Mouse (Mus musculus): Measurements from ENCODE around the gene Heatr5a. TPM values are rescaled to one million over a fixed set of nuclear protein-coding genes. Genes with fewer than 3 reads are reported as not detected.

Heatr5a gene
- polyA plus RNA-seq, 1 experiment from 2014 or later = 5.5 TPM

DNA sequence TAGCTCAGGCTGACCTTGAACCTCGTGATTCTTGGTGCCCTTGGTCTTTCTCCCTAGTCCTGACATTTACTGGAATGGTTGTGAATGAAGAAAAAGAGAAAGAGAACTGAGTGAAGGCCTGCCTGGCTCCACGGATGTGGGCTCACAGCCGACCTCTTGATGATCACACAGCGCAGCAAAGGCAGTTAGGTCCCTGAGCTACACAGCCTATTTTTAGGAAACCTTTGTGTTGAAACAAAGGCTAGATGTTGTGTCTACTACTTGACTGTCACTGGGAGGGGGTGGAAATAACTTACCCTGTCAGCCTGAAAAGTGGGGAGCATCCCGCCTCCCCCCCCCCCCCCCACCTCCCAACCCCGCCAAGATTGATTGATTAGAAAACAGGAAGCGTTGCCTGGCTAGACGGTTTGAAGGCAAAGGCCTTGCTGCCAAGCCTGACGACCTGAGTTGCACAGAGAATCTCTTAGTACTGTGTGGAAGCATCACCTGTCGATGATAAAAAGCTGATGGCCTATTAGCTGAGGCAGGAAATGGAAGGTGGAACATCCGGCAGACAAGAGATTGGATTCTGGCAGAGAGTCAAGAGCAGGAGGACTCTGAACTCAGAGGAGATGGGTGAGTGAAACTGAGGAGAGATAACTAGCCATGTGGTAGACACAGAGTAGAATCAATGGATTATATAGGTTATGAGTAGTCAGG, 99.5 kb downstream of the Heatr5a start:
- no peak overlapping the region for H3K4me2 ChIP-seq
- no peaks in the 10 kb centered on the region for H3K27me3 ChIP-seq
- WGBS = 36% methylated on average over 11 of the region's 11 CpGs
- no peaks in the 10 kb centered on the region for H3K4me1 ChIP-seq (replicated peaks)
- no peak overlapping the region for H3K27ac ChIP-seq (replicated peaks)
- H3K4me3 ChIP-seq = no peak overlapping the region
- no peaks in the 10 kb centered on the region for H3K9me3 ChIP-seq
- H3K9ac ChIP-seq = no peak overlapping the region
- ATAC-seq (ENCODE audit: low read depth) = no peak
- no peaks in the 10 kb centered on the region for H3K36me3 ChIP-seq

DNA sequence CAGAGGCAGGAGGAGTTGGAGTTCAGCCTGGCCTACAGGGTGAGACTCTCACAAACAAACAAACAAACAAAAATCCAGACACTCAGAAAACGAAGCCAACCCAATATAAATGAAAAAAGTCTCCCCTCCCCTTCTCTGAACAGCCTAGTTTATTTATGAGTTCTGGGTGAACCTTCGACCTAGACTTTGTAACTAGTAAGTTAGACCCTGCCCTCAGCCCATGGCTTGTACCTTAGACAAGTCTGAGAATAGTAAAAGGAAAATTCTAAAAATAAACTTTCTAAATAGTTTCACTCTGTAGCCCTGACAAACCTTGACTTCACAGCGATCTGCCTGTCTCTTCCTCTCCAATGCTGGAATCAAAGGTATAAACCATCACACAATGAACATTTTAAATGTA, 101.6 kb downstream of the Heatr5a start:
- H3K4me3 ChIP-seq = no peak overlapping the region
- H3K4me1 ChIP-seq (replicated peaks) = peaks cover 13% of the 10 kb centered on the region
- H3K9me3 ChIP-seq = no peaks in the 10 kb centered on the region
- H3K36me3 ChIP-seq = no peaks in the 10 kb centered on the region
- WGBS = 80% methylated on average over 3 of the region's 3 CpGs
- H3K4me2 ChIP-seq = no peak overlapping the region
- H3K27me3 ChIP-seq = no peaks in the 10 kb centered on the region
- no peak overlapping the region for H3K9ac ChIP-seq
- no peak overlapping the region for H3K27ac ChIP-seq (replicated peaks)
- ATAC-seq (ENCODE audit: low read depth) = no peak

DNA sequence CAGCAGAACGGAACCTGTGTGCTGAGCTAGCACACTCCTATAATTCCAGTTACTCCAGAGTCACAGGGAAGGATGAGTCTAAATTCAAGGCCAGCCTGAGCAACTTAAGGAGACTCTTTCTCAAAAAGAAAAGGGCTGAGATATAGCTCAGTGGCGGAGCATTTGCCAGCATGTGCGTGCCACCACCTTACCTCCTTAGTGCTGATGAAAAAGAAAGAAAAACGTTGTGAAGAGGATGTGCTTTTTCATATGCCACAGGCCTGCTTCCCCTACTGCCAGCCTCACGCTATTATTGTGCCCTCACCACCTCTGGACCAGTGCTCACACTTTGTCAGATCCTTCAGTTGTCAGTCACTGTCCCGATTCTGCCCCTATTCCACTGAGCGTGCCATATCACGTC, 104.0 kb downstream of the Heatr5a start:
- Histone ChIP-seq H3K4me1 (replicated peaks) (peaks cover 13% of the 10 kb centered on the region), H3K36me3 (no peaks in the 10 kb centered on the region), H3K9ac (no peak overlapping the region), H3K27ac (replicated peaks) (no peak overlapping the region), H3K4me3 (no peak overlapping the region), H3K27me3 (no peaks in the 10 kb centered on the region), H3K4me2 (no peak overlapping the region), H3K9me3 (no peaks in the 10 kb centered on the region)
- WGBS = 74% methylated on average over 8 of the region's 8 CpGs
- ATAC-seq (ENCODE audit: low read depth) = no peak

GRCm38 (mm10) chr12:51866226-51866910, 104.8 kb downstream of the Heatr5a start:
- 70% methylated on average over 13 of the region's 13 CpGs for WGBS
- no peak; the same call in 1 of the 2 replicates for ATAC-seq (ENCODE audit: low read depth)

DNA sequence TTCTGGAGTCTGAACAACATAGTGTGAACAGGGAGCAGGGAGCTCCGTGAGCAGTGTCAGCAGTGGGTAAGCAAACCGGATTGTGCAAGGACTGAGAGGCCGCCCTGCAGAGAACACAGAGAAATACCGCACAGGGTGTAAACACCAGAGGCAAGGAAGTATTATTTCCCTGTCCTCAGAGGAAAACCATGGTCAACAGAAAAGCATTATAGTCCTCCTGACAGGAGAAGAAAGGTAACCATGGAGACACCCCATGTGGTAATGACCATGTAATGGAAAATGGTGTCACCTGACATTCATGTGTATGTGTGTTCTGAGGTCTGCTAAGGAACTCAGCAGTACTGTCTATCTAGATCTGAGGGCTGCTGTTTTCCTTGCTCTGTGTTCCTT, 105.3 kb downstream of the Heatr5a start:
- Histone ChIP-seq H3K9me3 (no peaks in the 10 kb centered on the region), H3K27ac (replicated peaks) (0 out of 2 replicates have a peak overlapping the region, but pooled peaks have one; percentile 42), H3K36me3 (no peaks in the 10 kb centered on the region), H3K4me1 (replicated peaks) (peaks cover 13% of the 10 kb centered on the region), H3K4me2 (no peak overlapping the region; the same call in 1 of the 2 replicates), H3K27me3 (no peaks in the 10 kb centered on the region), H3K4me3 (no peak overlapping the region), H3K9ac (no peak overlapping the region)
- WGBS = 23% methylated on average over 4 of the region's 4 CpGs
- ATAC-seq (ENCODE audit: low read depth) = peak; percentile 78

More at GRCm38 (mm10) chr12:51866226-51866910, 104.8 kb downstream of the Heatr5a start:
- H3K36me3 ChIP-seq = no peaks in the 10 kb centered on the region
- peaks cover 13% of the 10 kb centered on the region for H3K4me1 ChIP-seq (replicated peaks)
- H3K27ac ChIP-seq (replicated peaks) = 0 out of 2 replicates have a peak overlapping the region, but pooled peaks have one; percentile 42
- H3K27me3 ChIP-seq = no peaks in the 10 kb centered on the region
- H3K4me2 ChIP-seq = no peak overlapping the region
- no peaks in the 10 kb centered on the region for H3K9me3 ChIP-seq
- H3K9ac ChIP-seq = no peak overlapping the region
- no peak overlapping the region for H3K4me3 ChIP-seq

DNA sequence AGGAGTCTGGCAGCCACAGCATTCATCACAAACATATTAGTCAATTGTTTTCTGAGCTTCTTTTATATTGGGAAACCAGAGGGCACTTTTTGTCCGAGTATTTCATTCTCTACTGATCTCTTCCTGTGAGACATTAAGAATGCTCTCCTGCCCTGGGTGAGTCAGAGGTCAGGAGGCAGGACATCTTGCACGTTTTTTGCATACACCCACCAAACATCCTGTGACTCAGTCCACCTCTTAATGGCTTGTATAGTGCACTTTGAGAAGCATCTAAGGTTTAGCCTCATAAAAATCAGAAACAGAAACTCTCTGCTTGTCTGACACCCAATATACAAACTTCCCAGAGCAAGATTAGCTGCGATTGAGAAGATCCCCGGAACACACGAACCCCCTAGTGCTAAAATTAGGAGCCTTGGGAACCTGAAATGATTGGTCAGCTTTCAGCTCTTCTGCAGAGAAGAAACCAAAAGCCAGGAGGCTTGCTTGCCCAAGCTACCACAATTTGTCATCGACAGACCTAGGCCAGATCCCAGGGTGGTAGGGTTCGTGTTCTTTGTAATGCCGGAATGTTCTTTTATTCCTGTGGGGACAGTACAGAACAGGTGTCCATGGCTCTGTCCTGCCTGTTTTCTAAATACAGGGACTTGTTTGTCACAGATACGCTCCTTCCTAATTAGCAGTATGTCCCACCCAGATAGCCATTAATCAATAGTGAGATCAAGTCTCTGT, 105.9 kb downstream of the Heatr5a start:
- H3K4me2 ChIP-seq = no peak overlapping the region; the same call in 1 of the 2 replicates
- no peak overlapping the region for H3K4me3 ChIP-seq
- no peaks in the 10 kb centered on the region for H3K27me3 ChIP-seq
- no peaks in the 10 kb centered on the region for H3K9me3 ChIP-seq
- peak; percentile 59 for ATAC-seq (ENCODE audit: low read depth)
- H3K4me1 ChIP-seq (replicated peaks) = peaks cover 13% of the 10 kb centered on the region
- H3K9ac ChIP-seq = no peak overlapping the region
- H3K27ac ChIP-seq (replicated peaks) = no peak overlapping the region
- WGBS = 45% methylated on average over 9 of the region's 9 CpGs
- no peaks in the 10 kb centered on the region for H3K36me3 ChIP-seq

DNA sequence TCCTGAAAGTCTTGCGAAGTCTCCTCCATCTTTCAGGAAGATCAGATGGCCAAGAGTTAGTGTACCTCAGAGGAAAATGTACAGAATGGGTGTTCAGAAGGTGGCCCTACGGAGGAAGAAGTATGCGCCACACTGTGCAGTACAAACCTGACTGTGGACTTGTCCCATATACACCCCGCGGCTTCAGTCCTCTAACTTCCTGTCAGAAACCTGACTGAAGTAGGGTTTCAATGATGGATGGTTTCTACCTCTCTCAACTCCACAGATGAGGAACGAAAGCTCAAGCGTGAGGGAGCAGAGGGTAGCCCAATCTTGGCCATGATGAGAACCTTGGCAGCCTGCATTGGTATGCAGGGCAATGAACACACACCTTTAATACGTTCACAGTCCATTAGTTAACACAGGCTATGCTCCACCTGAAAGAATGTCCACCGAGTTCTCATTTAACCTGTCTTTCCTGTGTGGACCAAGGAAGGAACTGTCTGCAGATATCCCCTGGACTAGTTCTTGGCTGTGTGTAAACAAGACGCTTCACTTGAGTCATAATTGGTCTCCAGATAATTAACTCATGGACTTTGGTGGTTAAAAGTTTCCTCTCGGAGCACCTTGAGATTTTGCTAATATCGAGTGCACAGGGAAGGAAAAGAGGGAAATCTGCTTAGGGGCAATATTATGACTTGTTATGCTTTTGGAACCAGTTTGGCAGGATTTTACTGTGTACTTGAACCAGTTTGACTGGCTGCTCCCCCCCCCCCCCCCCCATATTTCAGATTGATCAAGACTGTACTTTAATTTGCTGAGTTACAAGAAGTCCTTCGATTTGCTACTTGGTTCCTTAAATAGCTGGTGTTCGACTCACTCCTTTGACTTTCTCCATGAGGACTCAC, 107.8 kb downstream of the Heatr5a start:
- Histone ChIP-seq H3K27me3 (no peaks in the 10 kb centered on the region), H3K4me3 (no peak overlapping the region), H3K9me3 (no peaks in the 10 kb centered on the region), H3K36me3 (no peaks in the 10 kb centered on the region), H3K9ac (no peak overlapping the region), H3K4me2 (no peak overlapping the region), H3K27ac (replicated peaks) (no peak overlapping the region), H3K4me1 (replicated peaks) (peaks cover 13% of the 10 kb centered on the region)
- WGBS = 92% methylated on average over 14 of the region's 14 CpGs
- ATAC-seq (ENCODE audit: low read depth) = no peak

- H3K27ac ChIP-seq (replicated peaks) = no peak overlapping the region
- no peak overlapping the region for H3K4me2 ChIP-seq
- no peaks in the 10 kb centered on the region for H3K9me3 ChIP-seq
- no peak for ATAC-seq (ENCODE audit: low read depth)
- no peaks in the 10 kb centered on the region for H3K36me3 ChIP-seq
- no peak overlapping the region for H3K9ac ChIP-seq
- H3K27me3 ChIP-seq = no peaks in the 10 kb centered on the region
- WGBS = 63% methylated on average over 13 of the region's 13 CpGs
- H3K4me1 ChIP-seq (replicated peaks) = no peaks in the 10 kb centered on the region
- no peak overlapping the region for H3K4me3 ChIP-seq
Measured at GRCm38 (mm10) chr12:51858134-51859028, 112.7 kb downstream of the Heatr5a start.

DNA sequence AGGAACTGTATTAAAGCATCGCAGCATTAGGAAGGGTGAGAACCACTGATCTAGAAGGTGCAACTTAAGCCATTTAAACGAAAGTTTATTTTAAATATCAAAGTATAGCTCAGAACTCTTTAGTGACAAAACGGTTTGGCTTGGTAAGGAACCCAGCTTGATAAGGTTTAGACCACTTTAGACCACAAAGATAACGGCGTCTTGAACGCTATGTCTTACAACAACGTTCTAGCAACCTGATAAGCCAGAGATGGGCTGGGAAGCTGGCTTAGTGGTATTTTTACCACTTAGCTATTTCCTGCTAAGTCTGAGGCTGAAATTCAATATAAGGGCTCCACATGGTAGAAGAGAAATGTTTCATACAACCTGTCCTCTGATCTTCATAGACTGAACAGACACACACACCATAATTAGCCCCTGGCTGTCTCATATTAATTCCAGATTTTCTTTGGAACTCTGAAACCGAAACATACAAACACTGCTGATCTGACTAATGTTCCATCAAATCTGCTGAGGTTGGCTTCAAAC, 114.3 kb downstream of the Heatr5a start:
- ATAC-seq (ENCODE audit: low read depth) = no peak
- Histone ChIP-seq H3K27me3 (no peaks in the 10 kb centered on the region), H3K4me1 (replicated peaks) (no peaks in the 10 kb centered on the region), H3K9me3 (no peaks in the 10 kb centered on the region), H3K4me2 (no peak overlapping the region), H3K36me3 (no peaks in the 10 kb centered on the region), H3K4me3 (no peak overlapping the region), H3K27ac (replicated peaks) (no peak overlapping the region), H3K9ac (no peak overlapping the region)
- WGBS = 91% methylated on average over 8 of the region's 8 CpGs

- H3K4me3 ChIP-seq = no peak overlapping the region
- WGBS = 91% methylated on average over 2 of the region's 2 CpGs
- H3K36me3 ChIP-seq = no peaks in the 10 kb centered on the region
- H3K9ac ChIP-seq = no peak overlapping the region
- H3K4me1 ChIP-seq (replicated peaks) = no peaks in the 10 kb centered on the region
- H3K9me3 ChIP-seq = no peaks in the 10 kb centered on the region
- ATAC-seq (ENCODE audit: low read depth) = no peak
- H3K27me3 ChIP-seq = no peaks in the 10 kb centered on the region
- H3K4me2 ChIP-seq = no peak overlapping the region
- no peak overlapping the region for H3K27ac ChIP-seq (replicated peaks)
Measured at GRCm38 (mm10) chr12:51855872-51856271, 115.2 kb downstream of the Heatr5a start.

GRCm38 (mm10) chr12:51855453-51855852, 115.7 kb downstream of the Heatr5a start:
- Histone ChIP-seq H3K9me3 (no peaks in the 10 kb centered on the region), H3K27ac (replicated peaks) (no peak overlapping the region), H3K4me2 (no peak overlapping the region), H3K27me3 (no peaks in the 10 kb centered on the region), H3K36me3 (no peaks in the 10 kb centered on the region), H3K4me1 (replicated peaks) (no peaks in the 10 kb centered on the region), H3K9ac (no peak overlapping the region), H3K4me3 (no peak overlapping the region)
- WGBS = 88% methylated on average over 7 of the region's 7 CpGs
- no peak for ATAC-seq (ENCODE audit: low read depth)

Measured in neural tube, embryonic 13.5 days (tissue).